Mouse (Mus musculus) hindbrain, embryonic 13.5 days (tissue): ENCODE measurements around the gene Fhl3. TPM values are rescaled to one million over a fixed set of nuclear protein-coding genes. Genes with fewer than 3 reads are reported as not detected.
"Not testable (repeated sequence)": the region's sequence is repeated elsewhere in the genome, so short reads cannot be mapped to it uniquely, and the experiment has no call there.

ENCODE experiments used
- ATAC-seq: fragments of 200-750 bp; cut with Nextera tagmentation; 2 replicates; pipeline ENCODE4 v1.8.0; 2017; ENCODE audit warnings: moderate TSS enrichment; ENCODE audit not compliant: low FRiP score
- H3K27ac ChIP-seq: fragments of 300-500 bp; sonication (generic); 2 replicates; pipeline ENCODE4 v1.5.1; 2015; ENCODE audit warnings: inconsistent platforms, mild to moderate bottlenecking, moderate library complexity
- H3K27me3 ChIP-seq: fragments of 300-500 bp; sonication (generic); 2 replicates; pipeline ENCODE4 v1.6.1; 2015; ENCODE audit warnings: mild to moderate bottlenecking, inconsistent platforms
- H3K36me3 ChIP-seq: fragments of 300-500 bp; sonication (generic); 2 replicates; pipeline ENCODE4 v1.6.1; 2015; ENCODE audit warnings: mild to moderate bottlenecking, inconsistent platforms
- H3K4me1 ChIP-seq: fragments of 300-500 bp; sonication (generic); replicated peaks from 2 replicates; pipeline ENCODE4 v1.6.1; 2015; ENCODE audit warnings: inconsistent platforms
- H3K4me2 ChIP-seq: fragments of 300-500 bp; sonication (generic); 2 replicates; pipeline ENCODE4 v1.6.1; 2015; ENCODE audit warnings: inconsistent platforms, mild to moderate bottlenecking, moderate library complexity
- H3K4me3 ChIP-seq: fragments of 300-500 bp; sonication (generic); 2 replicates; pipeline ENCODE4 v1.5.1; 2015; ENCODE audit warnings: mild to moderate bottlenecking, inconsistent platforms
- H3K9ac ChIP-seq: fragments of 300-500 bp; sonication (generic); 2 replicates; pipeline ENCODE4 v1.6.1; 2015; ENCODE audit warnings: mild to moderate bottlenecking, inconsistent platforms
- H3K9me3 ChIP-seq: fragments of 300-500 bp; sonication (generic); 2 replicates; pipeline ENCODE4 v1.6.1; 2016; ENCODE audit warnings: inconsistent platforms
- WGBS: fragments of 180-500 bp; shearing (Covaris S2); methylation state at CpG from one replicate; pipeline ENCODE4 v1.1.7; 2015; 5-methylcytosine and 5-hydroxymethylcytosine counted together
- polyA plus RNA-seq: library from polyadenylated mRNA; unstranded; fragments of >200 nt; fragmentation: Nextera tagmentation; extraction: Ambion mirVana; gene quantifications from 2 replicates; pipeline ENCODE4 v1.2.1, GENCODE M21; 2015

The Fhl3 gene
- polyA plus RNA-seq, 1 experiment from 2014 or later: 2.9 TPM

DNA sequence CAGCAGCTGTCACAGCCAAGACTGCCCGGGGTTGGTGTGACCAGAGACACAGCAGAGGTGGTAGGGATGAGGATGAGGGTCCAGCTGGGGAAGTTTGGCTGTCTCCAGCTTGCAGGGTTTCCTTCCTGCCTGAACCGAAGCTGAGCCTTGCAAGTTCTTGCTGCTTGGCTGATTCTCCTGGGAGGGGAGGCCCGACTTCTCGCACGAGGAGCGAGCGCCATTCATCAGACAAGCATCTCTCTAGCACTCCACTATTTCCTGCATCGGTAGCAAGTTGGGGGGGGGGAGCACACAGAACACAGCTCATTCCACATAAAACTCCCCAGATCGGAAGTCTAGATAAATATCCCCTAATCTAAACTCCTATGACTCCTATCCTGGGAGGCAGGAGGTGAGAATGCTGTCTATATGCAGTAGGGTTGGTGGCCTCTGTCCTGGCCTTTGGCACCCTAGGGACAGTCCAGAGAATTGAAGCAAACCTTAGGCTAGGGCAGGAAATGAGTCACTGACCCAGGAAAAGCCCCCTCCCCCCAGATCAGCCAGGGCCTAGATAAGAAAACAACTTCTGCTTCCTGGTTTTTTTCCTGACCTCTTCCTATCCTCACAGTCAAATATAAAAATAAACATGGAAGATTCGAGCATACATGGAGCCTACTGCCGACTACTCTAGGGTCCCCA, 4.4 kb downstream of the Fhl3 start:
- Histone ChIP-seq H3K9ac (peak overlapping the region; percentile 39; the same call in 1 of the 2 replicates), H3K27me3 (peaks cover 77% of the 10 kb centered on the region), H3K4me2 (0 out of 2 replicates have a peak overlapping the region, but pooled peaks have one; percentile 10)

DNA sequence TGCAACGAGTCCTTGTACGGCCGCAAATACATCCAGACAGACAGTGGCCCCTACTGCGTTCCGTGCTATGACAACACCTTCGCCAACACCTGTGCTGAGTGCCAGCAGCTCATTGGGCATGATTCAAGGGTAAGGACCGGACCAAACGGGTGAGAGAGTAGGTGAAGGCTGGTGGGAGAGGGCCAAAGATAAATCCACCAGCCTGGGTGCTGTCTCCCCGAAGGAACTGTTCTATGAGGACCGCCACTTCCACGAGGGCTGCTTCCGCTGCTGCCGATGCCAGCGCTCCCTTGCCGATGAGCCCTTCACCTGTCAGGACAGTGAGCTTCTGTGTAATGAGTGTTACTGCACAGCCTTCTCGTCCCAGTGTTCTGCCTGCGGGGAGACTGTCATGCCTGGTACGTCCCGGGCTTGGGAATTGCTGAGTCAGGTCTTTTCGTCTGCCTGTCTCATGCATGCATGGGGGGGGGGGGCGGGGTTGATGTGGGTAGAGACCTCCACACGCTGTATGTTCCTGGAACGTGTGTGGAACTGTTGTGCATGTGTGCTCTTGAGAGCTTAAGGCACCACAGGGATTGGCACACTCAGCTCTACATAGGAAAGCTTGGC, 5.3 kb downstream of the Fhl3 start:
- Histone ChIP-seq H3K4me3 (no peak overlapping the region), H3K27me3 (peaks cover 77% of the 10 kb centered on the region), H3K4me1 (peaks cover 48% of the 10 kb centered on the region), H3K27ac (peak overlapping the region; percentile 18; the same call in 1 of the 2 replicates), H3K9me3 (no peaks in the 10 kb centered on the region), H3K4me2 (no peak overlapping the region), H3K9ac (no peak overlapping the region), H3K36me3 (no peaks in the 10 kb centered on the region)
- ATAC-seq: no peak
- 84% methylated on average over 23 of the region's 23 CpGs for WGBS

More for the DNA sequence above, 4.4 kb downstream of the Fhl3 start:
- Histone ChIP-seq H3K27ac (peak overlapping the region; percentile 69), H3K4me3 (no peak overlapping the region), H3K4me1 (peaks cover 52% of the 10 kb centered on the region), H3K9me3 (no peaks in the 10 kb centered on the region), H3K36me3 (no peaks in the 10 kb centered on the region)
- no peak for ATAC-seq
- 20% methylated on average over 11 of the region's 11 CpGs for WGBS

DNA sequence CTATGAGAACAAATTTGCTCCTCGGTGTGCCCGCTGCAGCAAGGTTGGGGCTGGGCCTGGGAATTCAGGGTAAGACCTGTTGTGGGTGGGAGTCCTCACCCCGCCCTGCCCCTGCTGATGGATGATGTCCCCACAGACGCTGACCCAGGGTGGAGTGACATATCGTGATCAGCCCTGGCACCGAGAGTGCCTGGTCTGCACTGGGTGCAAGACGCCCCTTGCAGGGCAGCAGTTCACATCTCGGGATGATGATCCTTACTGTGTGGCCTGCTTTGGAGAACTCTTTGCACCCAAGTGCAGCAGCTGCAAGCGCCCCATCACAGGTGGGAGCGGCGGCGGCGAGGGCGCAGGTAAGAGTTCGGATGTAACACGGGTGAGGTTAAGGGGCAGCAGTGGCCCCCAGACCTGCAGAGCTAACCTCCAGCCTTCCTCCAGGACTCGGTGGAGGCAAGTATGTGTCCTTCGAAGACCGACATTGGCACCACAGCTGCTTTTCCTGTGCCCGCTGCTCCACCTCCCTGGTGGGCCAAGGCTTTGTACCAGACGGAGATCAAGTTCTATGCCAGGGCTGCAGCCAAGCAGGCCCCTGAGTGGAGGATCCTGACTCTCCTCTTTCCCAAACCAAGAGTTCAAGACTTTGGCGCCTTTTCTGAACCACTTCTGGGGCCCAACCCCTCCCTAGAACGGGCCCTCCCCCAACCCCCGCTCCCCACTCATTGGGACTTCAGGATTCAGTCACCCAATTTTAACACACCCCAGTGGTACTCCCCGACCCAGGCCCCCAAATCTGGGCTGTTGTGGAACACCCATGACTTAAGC, 7.1 kb downstream of the Fhl3 start:
- not testable (repeated sequence) for H3K9me3 ChIP-seq, H3K4me3 ChIP-seq, H3K9ac ChIP-seq, ATAC-seq, H3K27ac ChIP-seq, H3K4me2 ChIP-seq, H3K36me3 ChIP-seq
- peaks cover 34% of the 10 kb centered on the region for H3K4me1 ChIP-seq
- WGBS: 88% methylated on average over 25 of the region's 25 CpGs
- peaks cover 59% of the 10 kb centered on the region for H3K27me3 ChIP-seq

DNA sequence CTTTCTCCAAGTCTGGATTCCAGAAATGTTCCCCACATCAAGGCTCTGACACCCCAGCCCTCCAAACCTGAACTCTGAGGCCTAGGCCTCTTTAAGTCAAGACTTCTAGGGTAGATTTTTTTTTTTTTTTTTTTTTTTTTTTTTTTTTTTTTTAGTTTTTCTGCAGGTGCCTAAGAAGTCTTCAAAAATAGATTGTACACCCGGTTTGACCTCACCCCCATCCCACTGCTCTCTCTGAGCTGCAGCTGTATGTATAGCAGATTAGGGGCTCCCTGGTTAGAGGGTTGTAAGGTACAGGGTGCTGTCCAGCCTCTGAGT, 7.7 kb downstream of the Fhl3 start:
- not testable (repeated sequence) for H3K4me3 ChIP-seq, H3K9ac ChIP-seq, H3K9me3 ChIP-seq, H3K36me3 ChIP-seq, ATAC-seq
- H3K27ac ChIP-seq: peak overlapping the region; percentile 48
- peak overlapping the region; percentile 51; the same call in 1 of the 2 replicates for H3K4me2 ChIP-seq
- WGBS: 20% methylated on average over 1 of the region's 1 CpGs
- peaks cover 34% of the 10 kb centered on the region for H3K4me1 ChIP-seq
- H3K27me3 ChIP-seq: peaks cover 58% of the 10 kb centered on the region

DNA sequence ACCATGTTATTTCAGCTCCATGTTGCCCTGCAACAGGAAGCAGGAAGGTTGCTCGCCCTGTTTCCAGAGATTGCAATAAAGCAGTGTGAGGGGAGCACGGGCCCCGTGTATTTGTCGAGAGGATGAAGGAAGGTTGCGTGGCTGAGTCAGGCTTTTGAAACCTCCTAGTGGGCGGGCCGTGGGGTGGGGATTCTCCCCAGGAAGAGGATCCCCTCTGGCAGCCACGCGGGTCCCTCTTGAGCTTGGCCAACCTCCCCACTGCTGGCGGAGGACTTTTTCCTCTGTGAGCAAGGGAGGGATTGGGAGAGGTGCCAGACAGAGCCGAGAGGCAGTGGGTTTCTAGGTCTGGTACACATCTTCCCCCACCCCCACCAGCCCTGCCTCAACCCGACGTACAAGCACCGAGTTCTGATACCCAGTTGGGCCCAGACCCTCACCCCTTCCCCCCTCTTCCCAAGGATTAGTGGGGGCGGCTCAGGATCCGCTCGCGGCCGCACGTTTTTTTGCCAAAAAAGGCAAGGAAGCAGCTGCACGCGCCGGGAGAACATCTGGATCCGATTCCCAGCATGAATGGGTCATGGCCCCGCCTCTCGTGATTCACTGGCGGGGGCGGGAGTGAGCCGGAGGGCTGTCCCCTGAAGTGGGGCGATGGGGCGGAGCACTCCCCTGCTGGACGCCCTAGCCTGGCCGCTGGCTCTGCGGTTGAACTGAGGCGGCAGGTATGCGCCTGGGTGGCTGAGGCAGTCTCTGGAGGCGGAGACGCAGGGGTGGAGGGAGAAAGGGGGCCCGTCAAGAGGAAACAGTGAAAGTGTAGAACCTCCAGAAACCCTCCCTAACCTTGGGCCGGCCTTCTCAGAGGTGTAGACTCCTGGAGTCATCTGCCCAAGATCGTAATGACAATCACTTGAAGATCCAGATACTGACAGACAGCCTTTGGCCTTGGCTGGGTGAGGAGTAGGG, 8.3 kb downstream of the Fhl3 start:
- Histone ChIP-seq H3K27ac (peak overlapping the region; percentile 60), H3K4me1 (peaks cover 31% of the 10 kb centered on the region), H3K4me2 (peak overlapping the region; percentile 51), H3K4me3 (peak overlapping the region; percentile 27), H3K36me3 (no peaks in the 10 kb centered on the region), H3K9me3 (no peaks in the 10 kb centered on the region), H3K27me3 (peaks cover 52% of the 10 kb centered on the region), H3K9ac (peak overlapping the region; percentile 61)
- WGBS: 3% methylated on average over 41 of the region's 41 CpGs
- peak; percentile 56; the same call in 1 of the 2 replicates for ATAC-seq

DNA sequence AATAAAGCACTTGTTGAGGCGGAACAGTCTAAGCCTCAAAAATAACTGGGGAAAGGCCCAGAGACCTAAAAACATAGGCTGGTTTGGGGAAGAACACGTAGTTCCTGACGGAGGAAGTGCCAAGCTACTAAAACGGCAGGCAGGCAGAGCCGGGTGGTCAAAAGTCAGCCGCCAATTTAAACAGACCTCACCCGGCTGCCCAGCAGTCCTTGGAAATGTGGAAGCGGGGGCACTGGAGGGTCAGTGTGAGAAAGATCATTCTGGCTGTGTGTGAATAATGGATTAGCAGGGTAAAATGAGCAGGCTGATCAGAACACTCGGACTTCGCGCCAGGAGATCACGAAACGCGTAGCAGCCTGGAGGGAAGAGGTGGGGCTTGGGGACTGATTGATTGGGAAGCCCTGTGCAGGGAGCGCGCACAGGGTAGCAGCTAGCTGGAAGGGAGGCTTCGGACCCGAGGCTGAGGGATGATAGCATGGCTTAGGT, 9.5 kb downstream of the Fhl3 start:
- 3% methylated on average over 18 of the region's 18 CpGs for WGBS
- no peak for ATAC-seq
- H3K4me1 ChIP-seq: peaks cover 22% of the 10 kb centered on the region
- no peaks in the 10 kb centered on the region for H3K36me3 ChIP-seq
- no peak overlapping the region for H3K27ac ChIP-seq
- no peaks in the 10 kb centered on the region for H3K9me3 ChIP-seq
- H3K4me2 ChIP-seq: peak overlapping the region; percentile 38
- H3K4me3 ChIP-seq: peak overlapping the region; percentile 18; the same call in 1 of the 2 replicates
- peaks cover 41% of the 10 kb centered on the region for H3K27me3 ChIP-seq
- H3K9ac ChIP-seq: no peak overlapping the region

DNA sequence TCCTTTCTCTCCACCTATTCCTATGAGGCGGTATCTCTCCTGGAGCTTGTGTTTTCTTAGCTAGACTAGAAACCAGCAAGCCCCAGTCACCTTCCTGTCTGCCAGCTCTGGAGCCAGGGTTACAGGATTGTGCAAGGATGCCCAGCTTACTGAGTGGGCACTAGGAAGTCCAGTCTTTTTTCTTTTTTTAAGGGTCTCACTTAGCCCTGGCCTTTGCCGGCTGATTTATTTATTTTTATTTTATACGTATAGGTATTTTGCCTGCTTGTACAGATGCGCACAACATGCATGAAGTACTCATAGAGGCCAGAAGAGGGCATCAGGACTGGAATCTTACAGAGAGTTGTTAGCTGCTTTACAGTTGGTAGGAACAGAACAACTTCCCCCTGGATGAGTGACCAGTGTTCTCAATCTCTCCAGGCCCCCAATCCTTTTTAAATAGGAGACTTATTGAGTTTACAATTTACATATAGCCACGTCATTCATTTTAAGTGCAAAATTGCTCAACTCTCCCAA, 10.3 kb downstream of the Fhl3 start:
- peaks cover under 1% of the 10 kb centered on the region; the same call in 1 of the 2 replicates for H3K36me3 ChIP-seq
- no peak overlapping the region for H3K4me3 ChIP-seq
- H3K4me2 ChIP-seq: no peak overlapping the region
- no peaks in the 10 kb centered on the region for H3K9me3 ChIP-seq
- WGBS: 10% methylated on average over 5 of the region's 5 CpGs
- no peak overlapping the region for H3K9ac ChIP-seq
- H3K27me3 ChIP-seq: peaks cover 34% of the 10 kb centered on the region
- no peak overlapping the region for H3K27ac ChIP-seq
- H3K4me1 ChIP-seq: peaks cover 27% of the 10 kb centered on the region
- ATAC-seq: no peak

DNA sequence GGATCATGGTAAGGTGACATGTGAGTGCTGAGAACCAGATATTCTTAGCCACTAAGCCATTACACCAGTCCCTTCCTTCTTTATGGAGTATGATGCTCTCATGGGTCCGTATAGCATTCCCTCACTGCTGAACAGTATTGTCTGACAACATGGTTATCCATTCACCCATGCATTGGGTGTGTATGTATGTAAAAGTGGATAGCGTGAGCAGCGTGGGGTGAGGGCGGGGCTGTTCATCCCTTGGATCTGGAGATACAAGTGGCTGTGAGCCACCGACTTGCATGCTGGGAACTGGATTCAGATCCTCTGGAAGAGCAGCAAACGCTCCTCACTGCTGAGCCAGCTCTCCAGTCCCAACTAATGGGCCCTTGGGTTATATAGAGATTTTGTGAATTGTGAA, 12.1 kb downstream of the Fhl3 start:
- no peaks in the 10 kb centered on the region for H3K9me3 ChIP-seq
- no peak overlapping the region for H3K9ac ChIP-seq
- H3K27me3 ChIP-seq: peaks cover 29% of the 10 kb centered on the region
- H3K4me1 ChIP-seq: peaks cover 35% of the 10 kb centered on the region
- peaks cover 12% of the 10 kb centered on the region for H3K36me3 ChIP-seq
- H3K27ac ChIP-seq: no peak overlapping the region
- no peak overlapping the region for H3K4me2 ChIP-seq
- 81% methylated on average over 6 of the region's 6 CpGs for WGBS
- no peak overlapping the region for H3K4me3 ChIP-seq
- ATAC-seq: no peak

DNA sequence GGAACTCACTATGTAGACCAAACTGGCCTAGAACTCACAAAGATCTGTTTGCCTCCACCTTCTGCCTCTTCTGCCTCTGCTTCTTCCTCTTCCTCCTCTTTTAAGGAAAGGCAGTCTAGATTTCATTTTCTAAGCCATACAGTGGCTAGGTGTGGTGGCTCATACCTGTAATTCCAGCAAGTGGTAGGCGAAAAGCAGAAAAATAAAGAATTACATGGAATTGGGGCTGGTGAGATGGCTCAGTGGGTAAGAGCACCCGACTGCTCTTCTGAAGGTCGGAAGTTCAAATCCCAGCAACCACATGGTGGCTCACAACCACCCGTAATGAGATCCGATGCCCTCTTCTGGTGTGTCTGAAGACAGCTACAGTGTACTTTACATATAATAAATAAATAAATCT, 13.3 kb downstream of the Fhl3 start:
- 78% methylated on average over 5 of the region's 5 CpGs for WGBS
- H3K4me2 ChIP-seq, H3K9me3 ChIP-seq, H3K4me3 ChIP-seq, ATAC-seq, H3K9ac ChIP-seq, H3K27ac ChIP-seq: not testable (repeated sequence)
- H3K27me3 ChIP-seq: peaks cover 20% of the 10 kb centered on the region
- H3K36me3 ChIP-seq: peaks cover 24% of the 10 kb centered on the region
- H3K4me1 ChIP-seq: peaks cover 30% of the 10 kb centered on the region

DNA sequence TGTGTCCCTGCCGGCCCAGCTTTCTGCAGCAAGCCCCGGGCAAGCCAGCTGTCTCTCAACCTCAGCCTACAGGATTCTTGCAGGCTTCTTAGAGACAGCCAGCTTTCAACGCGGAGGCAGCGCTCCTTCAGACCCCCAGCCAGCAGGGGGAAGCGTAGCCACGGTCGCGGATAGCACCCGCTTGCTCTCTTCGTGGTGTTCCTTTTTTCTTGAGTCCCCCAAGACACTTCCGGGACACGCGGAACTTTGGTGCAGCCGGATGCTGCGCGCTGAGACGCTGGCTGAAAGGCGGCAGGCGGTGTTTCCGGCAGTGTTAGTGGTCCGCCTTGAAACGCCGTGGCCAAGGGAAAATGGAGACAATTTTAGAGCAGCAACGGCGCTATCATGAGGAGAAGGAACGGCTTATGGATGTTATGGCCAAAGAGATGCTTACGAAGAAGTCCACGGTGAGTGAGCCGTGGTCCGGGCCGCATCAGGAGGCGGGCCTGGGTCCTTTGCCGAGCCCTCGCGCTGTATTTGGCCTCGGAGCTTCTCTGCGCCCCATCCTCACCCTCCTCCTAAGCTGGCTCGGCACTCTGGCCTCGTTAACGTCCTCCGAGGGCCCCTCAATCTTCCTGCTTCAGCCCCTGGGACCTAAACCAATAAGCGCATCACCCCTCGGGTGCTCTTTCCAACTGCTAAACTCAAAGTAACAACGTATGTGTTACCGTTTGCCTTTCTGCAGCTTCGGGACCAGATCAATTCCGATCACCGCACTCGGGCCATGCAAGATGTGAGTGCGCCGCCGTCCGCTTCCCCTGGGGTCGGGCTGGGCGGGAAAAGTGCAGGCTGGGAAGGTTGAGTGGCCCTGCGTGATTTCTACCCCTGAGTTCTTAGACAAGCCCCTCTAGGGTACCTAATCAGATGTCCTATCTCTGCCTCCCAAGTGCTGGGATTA, 14.3 kb downstream of the Fhl3 start, which contains the start of gene Sf3a3:
Gene Sf3a3 (plus strand): TSS at position 232 of the 937 bp plus-strand sequence.
- Histone ChIP-seq H3K27ac (peak within 1 kb of the TSS; percentile 72), H3K4me1 (peaks cover 23% of the 10 kb centered on the region), H3K9ac (peak within 1 kb of the TSS; percentile 92), H3K27me3 (peaks cover 10% of the 10 kb centered on the region), H3K9me3 (no peaks in the 10 kb centered on the region), H3K4me2 (peak within 1 kb of the TSS; percentile 93), H3K4me3 (peak within 1 kb of the TSS; percentile 83), H3K36me3 (peaks cover 34% of the 10 kb centered on the region)
- peak; percentile 94 for ATAC-seq
- under 1% methylated on average over 57 of the region's 57 CpGs for WGBS
